Mouse (Mus musculus) left cerebral cortex, adult 2 months (tissue): ENCODE data around the gene Taar7f. TPM values are rescaled to one million over a fixed set of nuclear protein-coding genes. Genes with fewer than 3 reads are reported as not detected.
"Not testable (repeated sequence)": the region's sequence is repeated elsewhere in the genome, so short reads cannot be mapped to it uniquely, and the experiment has no call there.

Experiments used
- DNase-seq, 2 experiments: peaks; one replicate each; pipeline ENCODE4 v3.0.0; 2021 to 2022; ENCODE audit warnings: low spot score in 2 of 2, mixed read lengths in 1 of 2; ENCODE audit errors: extremely low spot score in 1 of 2
- H3K27ac ChIP-seq: fragments of 200-600 bp; 2 replicates; pipeline ENCODE4 v1.8.1; 2022
- H3K4me3 ChIP-seq: fragments of 200-600 bp; 2 replicates; pipeline ENCODE4 v1.8.1; 2022
- CTCF ChIP-seq: fragments of 200-600 bp; IDR thresholded peaks from 2 replicates; pipeline ENCODE4 v1.8.1; 2022; ENCODE audit warnings: antibody characterized with exemption, mild to moderate bottlenecking, moderate library complexity
- intact Hi-C: fragments of 180-260 bp; cut with DNase I; formaldehyde crosslinking; loops from one replicate; pipeline ENCODE4 v1.15.1; 2025
- long read RNA-seq, 2 experiments: library from polyadenylated mRNA; stranded (forward); transcript quantifications; one replicate each; pipeline ENCODE4 v2.0.0; 2021; ENCODE audit warnings: borderline mapping rate in 2 of 2
- total RNA-seq, 2 experiments: library from RNA; stranded (reverse); gene quantifications; 2 replicates each; pipeline ENCODE4 v1.2.3; 2021

Taar7f gene
- not detected for total RNA-seq
- long read RNA-seq, experiment 1 = 0 reads
- long read RNA-seq, experiment 2 = 0 reads

GRCm38 (mm10) chr10:24049210-24049609 is at the start of gene Taar7f:
TSS of gene Taar7f (plus strand) at chr10:24049510.
- Histone ChIP-seq H3K4me3 (no peak within 1 kb of the TSS), H3K27ac (no peak within 1 kb of the TSS)
- no peak for TF ChIP-seq CTCF
- DNase-seq = no peak
- intact Hi-C loops = no loop called here

- intact Hi-C loops = no loop called here
- Histone ChIP-seq H3K27ac (no peak within 1 kb of the TSS), H3K4me3 (no peak within 1 kb of the TSS)
- no peak for DNase-seq
- no peak for TF ChIP-seq CTCF
Measured at GRCm38 (mm10) chr10:23999639-24000038, 49.7 kb upstream of the Taar7f start, which contains the start of gene Taar7b. TSS of gene Taar7b (plus strand) at chr10:23999939.

DNA sequence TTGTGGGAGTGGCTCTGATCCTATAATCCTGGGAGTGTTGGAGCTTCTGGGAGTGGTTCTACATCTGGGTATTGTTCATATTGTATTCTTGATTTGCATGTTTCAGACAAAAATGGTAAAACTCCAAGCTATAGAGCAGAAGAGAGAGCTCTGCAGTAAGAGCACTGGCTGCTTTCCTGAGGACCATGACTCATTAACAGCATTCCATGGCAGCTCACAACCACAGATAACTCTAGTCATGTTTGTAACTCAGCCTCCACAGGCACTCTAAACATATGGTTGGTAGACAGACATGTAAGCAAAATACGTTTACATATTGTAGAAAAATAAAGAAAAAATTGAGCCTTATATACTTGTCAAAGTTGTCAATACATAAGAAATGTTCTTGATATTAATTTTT is 42.9 kb upstream of the Taar7f start:
- Histone ChIP-seq H3K27ac (no peak overlapping the region), H3K4me3 (no peak overlapping the region)
- TF ChIP-seq CTCF = no peak
- no peak for DNase-seq
- intact Hi-C loops = no loop called here

GRCm38 (mm10) chr10:24007034-24007433 is 42.3 kb upstream of the Taar7f start:
- no peak for DNase-seq
- intact Hi-C loops = no loop called here
- no peak for TF ChIP-seq CTCF
- H3K27ac ChIP-seq = no peak overlapping the region
- H3K4me3 ChIP-seq = no peak overlapping the region

- Histone ChIP-seq H3K4me3 (no peak overlapping the region), H3K27ac (no peak overlapping the region)
- DNase-seq = no peak
- intact Hi-C loops = no loop called here
- no peak for TF ChIP-seq CTCF
Measured at GRCm38 (mm10) chr10:24008143-24008542, 41.2 kb upstream of the Taar7f start.

GRCm38 (mm10) chr10:24026922-24027321 is 22.4 kb upstream of the Taar7f start, which contains the start of gene Taar7d:
TSS of gene Taar7d (plus strand) at chr10:24027222.
- Histone ChIP-seq H3K27ac (no peak within 1 kb of the TSS), H3K4me3 (no peak within 1 kb of the TSS)
- intact Hi-C loops = no loop called here
- no peak for TF ChIP-seq CTCF
- DNase-seq = no peak

GRCm38 (mm10) chr10:24031347-24031746 is 18.0 kb upstream of the Taar7f start:
- no peak for TF ChIP-seq CTCF
- intact Hi-C loops = no loop called here
- Histone ChIP-seq H3K4me3 (no peak overlapping the region), H3K27ac (no peak overlapping the region)
- no peak for DNase-seq

- Histone ChIP-seq H3K4me3 (no peak within 1 kb of the TSS), H3K27ac (no peak within 1 kb of the TSS)
- intact Hi-C loops = no loop called here
- no peak for DNase-seq
- no peak for TF ChIP-seq CTCF
Measured at GRCm38 (mm10) chr10:24037314-24037713, 12.0 kb upstream of the Taar7f start, which contains the start of gene Taar7e. TSS of gene Taar7e (plus strand) at chr10:24037614.

DNA sequence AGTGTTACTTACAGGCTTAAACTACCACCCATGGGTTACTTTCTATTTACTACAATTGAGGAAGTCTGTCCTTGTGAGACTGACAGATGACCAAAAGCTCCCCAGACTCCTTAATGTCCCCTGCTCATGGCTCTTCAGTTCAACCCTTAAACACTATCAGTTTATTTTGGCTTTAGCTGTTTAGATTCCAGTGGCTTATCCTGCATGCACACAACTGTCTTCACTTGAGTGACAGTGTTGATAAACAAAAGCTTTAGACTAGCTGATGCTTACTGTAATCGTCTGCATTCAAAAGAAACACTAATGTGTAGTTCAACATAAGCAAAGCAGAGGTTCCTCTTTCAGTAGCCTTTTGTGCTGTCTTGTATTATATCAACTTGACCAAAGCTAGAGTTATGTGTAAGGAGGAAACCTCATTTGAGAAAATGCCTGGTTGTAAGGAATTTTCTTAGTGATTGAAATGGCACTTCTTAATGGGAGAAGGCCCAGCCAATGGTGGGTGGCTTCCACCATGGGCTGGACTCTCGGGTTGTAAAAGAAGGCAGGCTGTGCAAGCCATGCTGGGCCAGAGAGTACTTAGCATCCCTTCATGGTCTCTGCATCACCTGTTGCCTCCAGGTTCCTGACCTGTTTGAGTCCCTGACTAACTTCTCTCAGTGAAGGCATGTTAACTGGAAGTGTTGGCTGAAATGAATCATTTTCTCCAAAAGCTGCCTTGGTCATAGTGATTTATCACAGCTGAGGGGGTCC is 9.0 kb upstream of the Taar7f start:
- TF ChIP-seq CTCF = no peak
- no peak for DNase-seq
- no peak overlapping the region for H3K27ac ChIP-seq
- intact Hi-C loops = no loop called here
- no peak overlapping the region for H3K4me3 ChIP-seq

- Histone ChIP-seq H3K4me3 (no peak overlapping the region), H3K27ac (no peak overlapping the region)
- DNase-seq = no peak
- TF ChIP-seq CTCF = no peak
- intact Hi-C loops = no loop called here
Measured at GRCm38 (mm10) chr10:24052039-24052438, 2.7 kb downstream of the Taar7f start.

DNA sequence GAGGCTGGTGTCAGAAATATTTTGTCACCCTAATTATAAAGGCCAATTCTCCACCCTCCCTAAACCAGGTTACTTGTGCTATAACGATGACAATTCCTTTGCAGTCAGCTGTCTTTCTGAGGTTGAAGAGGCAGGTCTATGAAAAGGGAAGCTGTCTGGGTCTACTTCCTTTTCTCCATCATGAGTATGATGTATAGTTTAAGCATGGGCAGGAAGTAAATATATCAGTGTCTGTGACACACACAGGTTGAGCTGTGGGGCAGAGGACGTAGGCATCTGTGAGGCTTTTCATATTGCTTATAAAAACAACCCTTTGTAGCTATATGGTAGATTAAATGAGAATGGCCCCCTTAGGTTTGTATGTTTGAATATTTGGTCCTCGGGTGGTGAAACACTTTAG is 9.7 kb downstream of the Taar7f start:
- DNase-seq = no peak
- intact Hi-C loops = no loop called here
- TF ChIP-seq CTCF = no peak
- Histone ChIP-seq H3K27ac (no peak overlapping the region), H3K4me3 (no peak overlapping the region)

- H3K27ac ChIP-seq, intact Hi-C loops, H3K4me3 ChIP-seq, DNase-seq: not testable (repeated sequence)
Measured at GRCm38 (mm10) chr10:24074751-24075150, 25.4 kb downstream of the Taar7f start.

GRCm38 (mm10) chr10:24076200-24076599 is 26.9 kb downstream of the Taar7f start, which contains the start of gene Taar8a:
TSS of gene Taar8a (plus strand) at chr10:24076500.
- DNase-seq, H3K4me3 ChIP-seq, H3K27ac ChIP-seq, intact Hi-C loops: not testable (repeated sequence)
